Mouse (Mus musculus) CD4-positive, CD25-positive, alpha-beta regulatory T cell, adult 4 months (primary cell): ENCODE results near the gene Wdr46. TPM values are rescaled to one million over a fixed set of nuclear protein-coding genes. Genes with fewer than 3 reads are reported as not detected.

Source experiments
- ATAC-seq: one replicate; pipeline ENCODE4 v1.8.0; 2017
- polyA plus RNA-seq, 2 experiments: library from polyadenylated mRNA; unstranded; fragments of 100-300 nt; shearing (Covaris generic); gene quantifications; one replicate each; pipeline ENCODE4 v1.2.1; 2017

Gene Wdr46
- polyA plus RNA-seq, 2 experiments from 2014 or later: 11.5 to 14.3 TPM

DNA sequence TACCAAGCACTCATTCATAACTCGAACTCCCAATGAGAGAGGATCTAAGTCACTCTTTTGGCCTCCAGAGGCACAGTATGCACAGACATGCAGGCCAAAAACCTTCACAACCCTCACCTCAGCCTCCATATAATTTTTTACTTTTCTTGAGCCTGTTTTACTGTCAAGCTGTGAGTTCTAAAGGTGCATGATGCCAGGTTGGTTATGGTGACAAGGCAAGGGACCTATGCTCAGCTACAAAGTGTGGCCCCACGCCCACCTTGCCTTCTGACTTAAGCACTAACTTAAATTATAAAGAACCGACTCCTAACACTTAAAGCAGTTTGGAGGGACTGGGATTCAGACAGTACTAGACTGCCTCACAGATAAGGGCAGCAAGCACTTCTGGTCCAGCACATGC, 12.8 kb downstream of the Wdr46 start:
- no peak for ATAC-seq

DNA sequence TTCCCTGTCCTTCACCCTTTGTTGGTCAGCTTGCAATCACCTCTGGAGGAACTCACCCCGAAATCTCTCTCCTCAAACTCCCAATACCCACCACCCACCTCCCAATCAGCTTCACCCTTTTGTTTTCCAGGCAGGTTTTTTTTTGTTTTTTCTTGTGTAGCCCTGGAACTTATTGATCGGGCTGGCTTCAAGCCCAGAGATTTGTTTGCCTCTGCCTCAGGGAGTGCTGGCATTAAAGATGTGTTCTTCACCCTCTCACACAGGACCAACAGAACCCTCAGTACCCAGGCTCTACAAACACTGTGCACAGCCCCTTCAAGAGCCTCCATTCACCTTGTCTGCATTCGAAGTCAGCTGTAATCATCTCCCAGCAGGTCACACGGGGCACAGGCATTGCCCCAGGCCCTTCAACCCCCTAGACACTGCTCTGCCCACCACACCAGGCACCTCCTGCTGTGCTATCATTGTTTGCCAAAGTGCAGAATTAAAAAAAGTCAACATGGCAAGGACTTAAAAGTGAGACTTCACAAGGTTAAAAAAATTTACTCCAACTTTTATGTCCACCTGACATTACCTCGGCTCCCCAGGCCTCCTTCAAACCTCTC, 13.6 kb downstream of the Wdr46 start:
- no peak for ATAC-seq

DNA sequence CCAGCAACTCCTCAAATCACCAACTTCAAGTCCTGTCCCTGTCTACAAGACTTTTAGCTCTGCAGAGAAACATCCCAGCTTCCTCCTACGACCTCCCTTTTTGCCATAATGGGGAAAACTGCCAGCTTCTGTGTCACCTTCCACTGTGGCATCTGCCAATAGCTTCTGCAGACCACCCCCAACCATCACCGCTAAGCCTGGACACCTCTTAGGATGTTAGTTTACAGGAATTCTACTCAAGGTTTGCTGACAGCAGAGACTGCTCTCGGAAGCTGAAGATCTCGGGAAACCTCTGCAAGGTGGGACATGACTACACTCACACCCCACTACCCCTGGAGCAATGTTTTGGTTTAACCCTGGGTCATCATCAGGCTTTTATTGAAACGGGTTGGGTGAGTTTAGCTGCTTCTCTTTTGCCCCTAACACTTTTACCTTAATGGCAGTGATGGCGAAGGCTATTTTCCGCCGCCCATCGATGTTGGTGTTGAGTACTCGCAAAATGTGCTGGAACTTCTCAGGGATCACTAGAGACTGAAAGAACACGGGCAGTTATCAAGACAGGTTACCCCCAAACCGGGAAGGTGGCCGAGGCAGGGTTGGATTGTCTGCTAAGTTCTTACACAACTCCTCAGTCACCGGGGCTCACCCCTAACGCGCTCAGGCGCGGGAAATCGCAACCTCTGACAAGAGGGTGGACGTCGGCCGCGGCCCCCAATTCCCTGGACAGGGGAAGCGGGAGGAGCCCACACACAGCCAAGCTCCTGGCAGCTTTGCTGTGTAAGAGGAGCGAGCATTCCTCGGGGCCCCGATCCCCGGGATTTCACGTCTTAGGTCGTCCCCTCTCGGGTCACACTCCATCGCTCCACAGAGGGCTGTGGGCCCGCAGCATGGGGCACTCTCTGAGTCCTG, 14.4 kb downstream of the Wdr46 start:
- no peak for ATAC-seq

DNA sequence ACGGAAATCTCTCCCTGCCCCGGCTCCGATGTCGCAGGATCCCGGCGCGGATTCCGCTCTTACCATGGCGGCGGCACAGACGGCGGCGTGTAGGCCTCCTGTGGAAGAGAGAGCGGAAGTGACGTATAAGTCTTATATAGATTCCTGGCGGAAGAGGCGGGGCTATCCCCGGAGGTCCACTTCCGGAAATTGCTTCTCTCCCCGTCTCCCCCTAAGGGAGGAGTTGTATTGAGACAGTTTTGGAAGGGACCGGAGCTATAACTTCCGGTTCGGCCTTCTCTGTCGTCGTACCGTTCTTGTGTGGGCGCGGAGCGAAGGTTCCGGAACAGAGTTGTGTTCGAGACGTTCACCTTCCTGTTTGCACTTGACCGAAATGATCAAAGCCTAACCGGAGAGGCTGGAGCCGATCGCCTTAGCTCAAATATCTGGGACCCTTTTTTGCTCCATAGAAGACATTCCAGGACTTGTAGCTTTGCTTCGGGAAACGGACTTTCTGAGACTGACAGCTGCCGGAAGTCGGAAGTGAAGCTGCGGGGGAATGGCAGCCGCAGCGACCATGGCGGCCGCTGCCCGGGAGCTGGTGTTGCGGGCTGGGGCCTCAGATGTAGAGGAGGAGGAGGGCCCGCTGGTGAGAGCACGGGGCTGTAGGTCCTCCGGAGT, 15.2 kb downstream of the Wdr46 start, which contains the start of the genes Vps52 and Rps18:
TSS of gene Vps52 (plus strand) at position 258 of the 660 bp plus-strand sequence.
TSS of gene Rps18 (minus strand) at position 447 of the 660 bp plus-strand sequence.
- peak; percentile 87 for ATAC-seq

DNA sequence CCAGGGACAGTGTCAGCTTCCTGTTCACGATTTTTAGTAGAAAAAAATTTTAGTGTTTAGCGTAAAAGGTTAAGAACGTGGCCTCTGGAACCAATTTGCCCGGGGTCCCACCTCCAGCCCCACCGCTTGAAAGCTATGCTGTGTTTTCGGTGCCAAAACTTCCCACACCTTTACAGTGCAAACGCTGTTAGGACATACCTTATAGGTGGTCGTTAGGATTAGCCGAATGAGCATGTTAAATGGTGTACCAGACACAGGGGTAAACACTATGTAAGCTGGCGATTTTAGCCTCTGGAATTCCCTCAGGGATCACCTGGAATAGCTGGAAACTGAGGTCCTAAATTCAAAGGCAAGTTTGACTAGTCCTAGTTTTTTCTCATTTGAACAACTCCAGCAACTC, 15.9 kb downstream of the Wdr46 start:
- ATAC-seq: no peak

DNA sequence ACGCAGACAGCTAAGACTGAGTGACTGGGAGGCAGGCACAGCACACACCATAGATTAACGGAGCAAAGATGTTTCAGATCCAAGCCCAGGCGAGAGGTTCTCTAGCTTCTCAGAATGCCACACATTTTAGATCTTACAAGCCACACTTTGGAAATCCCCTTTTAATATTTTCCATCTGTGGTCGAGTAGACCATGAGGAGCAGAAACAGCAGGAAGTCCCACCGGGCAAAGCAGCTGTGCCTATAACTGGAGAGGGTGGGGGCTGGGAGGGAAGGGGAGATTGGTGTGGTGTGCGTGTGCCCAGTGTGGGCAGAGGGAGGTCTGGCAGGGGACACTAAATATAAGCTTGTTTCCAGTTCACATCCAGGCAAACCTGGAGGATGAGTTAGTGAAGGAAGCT, 17.0 kb downstream of the Wdr46 start:
- ATAC-seq: no peak

DNA sequence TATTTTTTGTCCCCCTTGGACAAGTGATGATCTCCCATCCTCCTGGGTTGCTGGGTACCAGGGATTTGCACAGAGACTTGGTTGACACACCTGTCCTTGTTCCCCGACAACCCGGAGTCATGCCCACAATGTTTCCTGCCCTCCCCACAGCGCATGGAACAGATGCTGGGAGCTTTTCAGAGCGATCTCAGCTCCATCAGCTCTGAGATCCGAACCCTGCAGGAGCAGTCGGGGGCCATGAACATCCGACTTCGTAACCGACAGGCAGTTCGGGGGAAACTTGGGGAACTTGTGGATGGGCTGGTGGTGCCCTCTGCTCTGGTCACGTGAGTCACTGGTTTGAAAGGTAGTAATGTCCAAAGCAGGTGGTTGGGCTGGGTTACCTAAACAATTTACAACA, 18.0 kb downstream of the Wdr46 start:
- ATAC-seq: no peak

DNA sequence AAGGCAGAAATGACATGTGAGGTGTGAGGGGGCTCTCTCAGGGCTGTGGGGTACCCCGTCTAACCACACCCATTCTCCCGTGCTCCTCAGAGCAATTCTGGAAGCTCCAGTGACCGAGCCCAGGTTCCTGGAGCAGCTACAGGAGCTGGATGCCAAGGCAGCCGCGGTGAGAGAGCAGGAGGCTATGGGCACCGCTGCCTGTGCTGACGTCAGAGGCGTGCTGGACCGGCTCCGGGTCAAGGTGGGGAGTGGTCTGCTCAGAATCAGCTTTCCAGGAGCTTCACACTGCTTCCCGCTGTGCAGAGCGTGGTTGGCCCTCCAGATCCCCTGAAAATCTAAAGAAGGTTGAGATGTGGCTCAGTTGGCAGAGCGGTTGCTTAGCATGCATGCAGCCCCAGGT, 18.7 kb downstream of the Wdr46 start:
- no peak for ATAC-seq

DNA sequence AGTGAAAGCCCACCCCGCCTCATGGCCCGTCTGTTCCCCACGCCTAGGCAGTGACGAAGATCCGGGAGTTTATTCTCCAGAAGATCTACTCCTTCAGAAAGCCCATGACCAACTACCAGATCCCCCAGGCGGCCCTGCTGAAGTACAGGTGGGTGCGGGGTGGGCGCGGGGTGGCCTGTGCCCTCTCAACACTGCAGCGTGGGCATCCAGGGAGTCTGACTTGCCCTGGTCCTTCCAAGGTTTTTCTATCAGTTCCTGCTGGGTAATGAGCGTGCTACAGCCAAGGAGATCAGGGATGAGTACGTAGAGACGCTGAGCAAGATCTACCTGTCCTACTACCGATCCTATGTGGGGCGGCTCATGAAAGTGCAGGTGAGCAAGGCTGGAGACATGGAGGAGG, 19.5 kb downstream of the Wdr46 start:
- ATAC-seq: no peak

DNA sequence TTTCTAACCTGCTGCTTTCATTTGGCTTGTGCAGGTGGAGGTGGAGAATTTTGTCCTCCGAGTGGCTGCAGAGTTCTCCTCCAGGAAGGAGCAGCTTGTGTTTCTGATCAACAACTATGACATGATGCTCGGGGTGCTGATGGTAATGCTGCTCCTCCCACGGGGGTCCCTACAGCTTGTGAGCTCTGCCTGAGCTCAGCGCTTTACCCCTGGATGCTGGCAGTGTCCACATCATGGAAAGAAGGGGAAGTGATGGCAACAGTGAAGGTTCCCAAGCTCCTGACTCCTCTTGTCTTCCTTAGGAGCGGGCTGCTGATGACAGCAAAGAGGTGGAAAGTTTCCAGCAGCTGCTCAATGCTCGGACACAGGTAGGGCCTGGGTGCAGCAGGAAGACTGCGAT, 22.4 kb downstream of the Wdr46 start:
- no peak for ATAC-seq

DNA sequence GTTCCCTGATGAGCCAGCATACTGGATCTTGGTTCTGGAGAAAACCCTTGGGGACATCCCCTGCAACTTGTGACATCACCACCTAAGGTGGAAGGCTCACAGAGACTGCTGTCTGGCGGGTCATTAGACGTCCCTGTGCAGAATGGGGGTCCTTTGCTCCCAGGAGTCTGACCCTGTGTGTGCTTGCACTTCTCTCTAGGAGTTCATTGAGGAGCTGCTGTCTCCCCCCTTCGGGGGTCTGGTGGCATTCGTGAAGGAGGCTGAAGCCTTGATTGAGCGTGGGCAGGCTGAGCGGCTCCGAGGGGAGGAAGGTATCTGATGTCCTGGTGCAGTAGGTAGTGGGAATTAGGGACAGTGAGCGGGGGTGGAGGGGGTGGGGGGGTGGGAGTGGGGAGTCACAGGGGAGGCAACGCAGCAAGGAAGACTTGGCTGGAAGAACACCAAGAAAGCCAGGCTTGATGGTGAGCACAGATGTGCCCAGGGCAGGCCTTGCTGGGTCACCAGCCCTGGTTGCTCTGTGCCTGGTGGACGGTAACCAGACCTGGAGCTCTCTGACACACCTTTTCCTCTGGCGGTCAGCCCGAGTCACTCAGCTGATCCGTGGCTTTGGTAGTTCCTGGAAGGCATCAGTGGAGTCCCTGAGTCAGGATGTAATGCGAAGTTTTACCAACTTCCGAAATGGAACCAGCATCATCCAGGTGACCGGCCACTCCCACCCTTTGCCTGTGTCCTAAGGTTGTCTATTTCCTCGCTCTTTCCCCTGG, 24.8 kb downstream of the Wdr46 start:
- no peak for ATAC-seq

DNA sequence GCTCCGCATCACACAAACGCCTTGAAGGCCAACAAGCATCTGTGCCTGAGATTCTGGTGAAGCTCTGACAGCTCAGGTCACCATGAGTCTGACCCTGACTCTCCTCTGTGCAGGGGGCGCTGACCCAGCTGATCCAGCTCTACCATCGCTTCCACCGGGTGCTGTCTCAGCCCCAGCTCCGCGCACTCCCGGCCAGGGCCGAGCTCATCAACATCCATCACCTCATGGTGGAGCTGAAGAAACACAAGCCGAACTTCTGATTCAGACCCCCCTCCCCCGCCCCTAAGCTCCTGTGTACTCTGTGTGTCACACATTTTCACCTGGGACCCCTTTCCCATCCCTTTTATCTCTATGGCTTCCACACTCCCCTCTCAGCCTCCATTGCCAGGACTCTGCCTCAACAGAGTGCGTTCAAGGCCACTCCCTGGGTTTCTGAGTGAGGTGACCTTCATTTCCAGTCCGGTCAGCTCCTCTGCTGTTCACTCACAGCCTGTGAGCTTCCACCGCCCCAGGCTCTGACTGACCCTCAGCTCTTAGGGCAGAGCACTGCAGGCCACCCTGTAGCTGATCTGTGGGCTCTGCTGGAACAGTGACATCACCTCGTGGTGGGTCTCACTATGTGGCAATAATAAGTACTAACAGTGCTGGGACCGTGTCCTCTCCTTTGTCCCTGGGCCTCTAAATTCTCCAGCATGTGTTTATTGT, 25.5 kb downstream of the Wdr46 start:
- ATAC-seq: no peak

DNA sequence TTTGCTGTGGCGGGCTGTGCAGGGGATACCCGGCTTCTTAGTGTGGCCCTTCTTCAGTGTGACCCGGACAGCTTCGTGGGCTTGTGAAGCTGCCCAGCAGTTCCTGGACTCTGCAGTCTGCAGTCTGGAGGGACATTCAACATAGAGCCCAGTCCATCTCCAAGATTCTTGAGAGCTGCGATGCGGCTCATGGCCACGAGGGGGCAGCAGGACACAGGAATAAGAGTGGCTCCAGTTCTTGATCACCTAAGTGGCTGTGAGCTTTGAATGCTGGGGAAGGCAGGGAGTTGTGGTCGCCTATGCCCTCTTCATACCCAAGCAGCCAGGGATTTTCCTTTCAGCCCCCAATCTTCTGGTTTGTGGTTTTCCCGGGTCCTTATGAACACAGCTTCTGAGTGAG, 28.0 kb downstream of the Wdr46 start:
- ATAC-seq: peak; percentile 85

DNA sequence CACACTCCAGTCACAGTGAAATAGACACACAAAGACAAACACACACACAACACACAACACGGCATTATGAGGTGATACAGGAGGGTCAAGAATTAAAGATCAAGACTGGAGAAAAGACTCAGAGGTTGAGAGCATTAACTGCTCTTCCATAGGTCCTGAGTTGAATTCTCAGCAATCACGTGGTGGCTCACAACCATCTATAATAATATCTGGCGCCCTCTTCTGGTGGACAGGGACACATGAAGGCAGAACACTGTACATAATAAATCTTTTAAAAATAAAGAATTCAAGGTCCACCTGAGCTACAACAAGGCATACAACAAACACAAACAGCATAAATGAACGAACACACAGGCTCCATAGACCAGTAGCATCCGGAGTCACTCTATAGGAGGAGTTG, 28.5 kb downstream of the Wdr46 start:
- peak; percentile 72 for ATAC-seq

DNA sequence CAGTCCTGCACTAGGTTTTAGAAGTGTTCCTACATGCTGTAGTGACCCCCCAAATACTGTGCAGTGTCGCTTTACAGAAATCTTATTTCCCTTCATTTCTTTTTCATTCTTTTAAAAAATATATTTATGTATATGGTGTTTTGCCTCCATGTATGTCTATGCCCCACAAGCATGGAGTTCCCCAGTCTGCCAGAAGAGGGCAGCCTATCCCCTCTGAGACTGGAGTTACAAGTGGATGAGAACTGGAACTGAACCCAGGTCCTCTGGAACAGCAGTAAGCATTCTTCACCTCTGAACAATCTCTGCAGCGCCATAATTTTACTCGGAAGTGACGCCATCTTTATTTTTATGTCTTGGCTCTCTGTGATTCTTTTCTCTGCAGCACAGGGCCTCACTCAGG, 28.9 kb downstream of the Wdr46 start:
- ATAC-seq: no peak

DNA sequence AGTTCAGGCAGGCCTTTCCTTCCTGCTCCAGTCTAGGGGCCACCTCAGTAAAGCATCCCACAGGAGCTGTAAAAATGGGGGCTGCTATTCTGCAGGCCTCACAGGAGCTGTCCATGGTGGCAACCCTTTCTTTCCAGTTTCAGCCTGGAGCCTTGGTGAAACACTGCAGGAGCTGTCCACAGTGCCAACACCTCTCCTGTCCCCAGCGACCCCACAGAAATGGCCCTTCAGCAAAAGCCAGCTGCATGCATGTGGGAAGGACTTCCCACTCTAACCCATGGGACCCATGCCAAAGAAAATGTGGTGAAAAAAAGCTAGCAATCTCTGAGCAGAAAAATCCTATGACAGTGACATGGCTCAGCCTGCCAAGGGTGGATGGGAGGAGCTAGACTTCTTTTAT, 32.2 kb downstream of the Wdr46 start:
- no peak for ATAC-seq

DNA sequence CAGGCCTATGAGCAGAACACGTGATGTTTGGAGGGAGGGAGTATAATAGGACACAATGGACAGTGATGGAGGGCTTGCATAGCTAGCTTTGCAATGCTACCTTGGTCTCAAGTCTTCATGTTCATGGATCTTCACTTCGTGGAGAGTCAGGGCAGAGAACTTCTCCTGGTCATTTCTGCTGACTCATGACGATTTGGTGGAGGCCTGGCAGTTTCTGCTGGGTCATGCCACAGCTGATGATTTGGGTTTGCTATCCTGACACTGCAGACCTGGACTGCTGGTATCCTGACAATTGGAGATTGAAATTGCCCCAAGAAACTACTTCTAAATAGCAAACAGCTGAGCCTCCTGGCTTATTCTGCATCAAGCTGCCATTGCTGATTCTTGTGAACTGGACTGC, 33.1 kb downstream of the Wdr46 start:
- no peak for ATAC-seq

DNA sequence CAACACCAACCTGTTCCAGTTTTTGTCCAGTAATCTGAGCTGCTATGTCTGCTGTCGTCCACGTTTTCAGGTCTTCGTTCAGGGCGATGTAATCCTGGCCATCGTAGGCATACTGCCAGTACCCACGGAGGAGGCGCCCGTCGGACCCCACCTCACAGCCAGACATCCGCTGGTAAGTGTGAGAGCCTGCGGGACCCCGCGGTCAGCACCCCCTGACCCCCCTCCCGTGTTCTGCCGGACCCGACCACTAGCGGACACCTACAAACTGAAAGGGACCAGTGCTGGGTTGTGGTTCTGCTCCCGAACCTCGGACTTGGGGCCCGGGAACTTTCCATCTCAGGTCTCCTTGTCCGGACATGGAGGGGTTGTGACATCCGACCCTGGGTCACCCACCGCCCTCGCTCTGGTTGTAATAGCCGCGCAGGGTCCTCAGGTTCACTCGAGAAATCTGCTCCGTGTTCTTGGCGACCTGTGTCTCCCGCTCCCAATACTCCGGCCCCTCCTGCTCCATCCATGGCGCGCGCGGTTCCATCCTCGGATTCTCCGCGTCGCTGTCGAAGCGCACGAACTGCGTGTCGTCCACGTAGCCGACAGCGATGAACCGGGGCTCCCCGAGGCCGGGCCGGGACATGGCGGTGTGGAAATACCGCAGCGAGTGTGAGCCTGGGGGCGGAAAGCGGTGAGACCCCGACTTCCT, 37.5 kb downstream of the Wdr46 start:
- no peak for ATAC-seq

DNA sequence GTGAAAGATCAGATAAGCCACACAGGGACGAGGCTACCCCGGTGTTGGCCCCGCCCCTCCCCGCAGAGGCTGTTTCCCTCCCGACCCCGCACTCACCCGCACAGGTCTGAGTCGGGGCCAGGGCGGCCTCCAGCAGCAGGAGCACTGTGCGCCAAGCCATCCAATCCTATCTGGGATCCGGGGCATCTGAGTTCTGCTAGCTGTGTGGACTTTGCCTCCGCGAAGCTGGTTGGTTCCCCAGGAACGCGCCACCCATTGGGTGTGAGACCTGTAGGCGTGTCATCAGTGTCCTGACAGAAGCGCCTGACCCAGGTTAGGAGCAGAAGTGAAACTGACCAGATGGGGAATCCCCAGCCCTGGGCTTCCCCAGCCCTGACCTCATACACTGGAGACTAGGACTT, 38.2 kb downstream of the Wdr46 start:
- peak; percentile 74 for ATAC-seq

DNA sequence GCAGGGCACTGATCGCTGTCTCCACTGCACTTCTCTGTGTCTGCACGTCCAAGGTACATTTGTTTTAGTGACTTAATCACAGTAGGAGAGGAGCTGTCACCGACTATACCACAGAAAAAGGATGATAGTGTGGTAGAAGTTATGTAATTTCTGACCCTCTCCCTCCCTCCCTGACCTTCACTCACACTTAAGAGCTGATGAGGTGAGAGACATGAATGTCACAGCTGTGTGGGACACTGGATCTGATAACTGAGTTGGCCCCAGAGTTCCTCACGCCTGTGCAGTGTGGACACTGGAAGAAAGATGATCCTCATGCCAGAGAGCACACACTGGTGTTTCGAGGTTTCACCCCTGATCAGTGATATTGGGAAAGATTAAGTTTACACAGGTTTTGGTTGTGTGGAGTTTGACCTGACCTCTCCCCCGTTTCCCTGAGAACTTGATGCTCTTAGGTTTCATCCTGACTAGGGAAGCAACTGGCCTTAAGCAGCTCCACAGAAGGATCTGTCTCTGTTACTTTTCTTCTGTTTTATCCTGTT, 39.1 kb downstream of the Wdr46 start:
- ATAC-seq: no peak
